ENCODE assay signal across 22 mouse cellular contexts in the genomic region with DNA sequence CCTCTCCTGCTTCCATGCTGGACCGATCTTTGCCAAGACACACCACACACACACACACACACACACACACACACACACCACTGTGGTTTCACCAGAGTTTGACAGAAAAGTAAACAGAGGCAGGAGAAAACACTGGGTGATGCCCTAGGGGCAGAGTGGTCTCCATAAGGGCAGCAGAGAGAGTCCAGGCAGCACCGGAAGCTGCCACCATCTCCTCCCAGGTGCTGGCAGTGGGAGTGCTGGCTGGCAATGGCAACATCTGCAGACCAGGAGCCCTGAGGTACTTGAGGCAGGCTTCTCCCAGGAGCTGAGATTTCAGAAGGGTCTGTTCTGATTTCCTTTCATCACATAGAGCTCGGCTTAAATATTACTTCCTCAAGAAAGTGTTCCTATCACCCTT.
"Had no signal": no experiment of that assay in that cellular context is flagged by ENCODE, and none has a peak within 500 bp of the region (broad histone marks: within the 10 kb centered on the region; RNA-seq: fewer than 3 reads in every experiment).

No protein-coding gene starts in this region.

- H3K4me3 ChIP-seq: left cerebral cortex, adult 2 months; liver, embryonic 13.5 days; megakaryocyte, embryonic 14.5 days; midbrain, embryonic 10.5 days; midbrain, embryonic 13.5 days; myocyte; neural tube, embryonic 13.5 days; stomach, embryonic 15.5 days had no signal

- DNase-seq: kidney, adult 2 months; layer of hippocampus, postnatal 36 days; liver; liver, embryonic 13.5 days; lung, embryonic 14.5 days; lung, postnatal 36 days; retina, postnatal 1 day; right cerebral cortex, postnatal 25 days; spleen, adult 18-20 months; thymus, adult 18-20 months; thymus, postnatal 36 days had no signal

- H3K27ac ChIP-seq: kidney, postnatal 0 days; left cerebral cortex, adult 2 months; liver, embryonic 13.5 days; midbrain, embryonic 10.5 days; midbrain, embryonic 13.5 days; neural tube, embryonic 13.5 days; stomach, embryonic 15.5 days had no signal

- ATAC-seq: intestine, postnatal 0 days; lung, postnatal 0 days; midbrain, embryonic 13.5 days; midbrain, embryonic 16.5 days had no signal

- H3K36me3 ChIP-seq: liver, embryonic 13.5 days; midbrain, embryonic 10.5 days; midbrain, embryonic 13.5 days; neural tube, embryonic 13.5 days; stomach, embryonic 15.5 days had no signal

- H3K9ac ChIP-seq: liver, embryonic 13.5 days; lung, embryonic 14.5 days; midbrain, embryonic 13.5 days; neural tube, embryonic 13.5 days; stomach, embryonic 15.5 days had no signal

- H3K4me2 ChIP-seq: liver, embryonic 13.5 days; lung, embryonic 14.5 days; midbrain, embryonic 13.5 days; stomach, embryonic 15.5 days had no signal

- H3K9me3 ChIP-seq: liver, embryonic 13.5 days; midbrain, embryonic 10.5 days; midbrain, embryonic 13.5 days; neural tube, embryonic 13.5 days; stomach, embryonic 15.5 days had no signal
